Mouse (Mus musculus): ENCODE results near the gene Usp40. TPM values are rescaled to one million over a fixed set of nuclear protein-coding genes. Genes with fewer than 3 reads are reported as not detected.

The Usp40 gene
- polyA plus RNA-seq, 1 experiment: 12.0 TPM

- no peak for DNase-seq (ENCODE audit: low read depth)
These were observed 60.7 kb downstream of the Usp40 start for GRCm38 (mm10) chr1:87947681-87948091.

GRCm38 (mm10) chr1:87941765-87942164 lies 66.6 kb downstream of the Usp40 start:
- DNase-seq (ENCODE audit: low read depth): no peak

DNA sequence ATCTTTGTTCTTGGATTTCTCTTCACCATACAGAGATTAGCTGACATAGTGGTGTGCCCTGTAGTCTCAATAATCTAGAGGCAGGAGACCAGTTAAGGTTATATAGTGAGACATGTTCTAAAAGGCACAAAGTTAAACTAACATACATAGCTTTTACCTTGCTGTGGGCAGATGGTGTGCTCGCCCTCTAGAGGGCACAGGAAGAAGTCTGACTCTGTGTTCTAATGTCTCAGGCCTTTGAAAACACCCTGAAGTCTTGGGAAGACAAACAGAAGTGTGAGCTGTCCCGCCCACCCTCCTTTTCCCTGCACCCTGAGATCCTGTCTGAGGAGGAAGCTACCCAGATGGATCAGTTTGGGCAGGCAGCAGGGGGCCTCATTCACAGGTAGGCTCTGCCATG lies 71.8 kb downstream of the Usp40 start:
- DNase-seq (ENCODE audit: low read depth): no peak

DNA sequence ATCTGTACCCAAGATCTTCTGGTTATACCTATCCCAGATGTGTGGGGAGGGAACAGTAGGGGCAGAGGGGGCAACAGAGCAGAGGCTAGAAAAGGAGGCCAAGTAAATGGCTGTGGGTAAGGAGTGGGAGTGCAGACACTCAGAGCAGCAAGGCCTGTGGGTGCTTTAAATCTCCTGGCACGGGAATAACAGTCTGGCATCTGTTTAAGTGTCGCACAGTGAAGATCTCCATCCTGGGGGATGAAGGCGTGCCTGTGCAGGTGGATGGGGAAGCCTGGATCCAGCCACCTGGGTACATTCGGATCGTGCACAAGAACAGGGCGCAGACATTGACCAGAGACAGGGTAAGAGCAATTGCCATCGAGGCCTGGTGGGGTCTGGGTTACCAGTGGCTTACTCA lies 72.3 kb downstream of the Usp40 start:
- DNase-seq (ENCODE audit: low read depth): no peak

DNA sequence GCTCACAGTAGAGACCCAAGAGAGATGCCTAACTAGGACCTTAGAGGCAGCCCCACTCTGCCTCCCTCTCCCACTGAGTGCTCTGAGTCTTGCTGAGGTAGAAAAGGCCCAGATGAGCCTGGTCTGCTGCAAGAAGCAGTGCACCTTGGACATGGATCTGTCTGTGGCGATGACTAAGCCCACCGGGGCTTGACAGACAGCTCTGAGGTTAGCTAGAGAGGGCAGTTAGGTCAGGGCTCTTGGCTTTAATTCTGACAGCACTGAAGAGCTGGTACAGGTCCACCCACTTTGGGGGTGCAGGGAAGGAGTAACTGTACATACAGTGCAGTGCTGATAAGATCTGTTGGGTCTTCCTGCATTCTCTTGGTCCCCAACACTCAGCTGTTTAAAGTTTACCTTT lies 72.8 kb downstream of the Usp40 start:
- DNase-seq (ENCODE audit: low read depth): no peak

- DNase-seq (ENCODE audit: low read depth): no peak
These were observed 73.3 kb downstream of the Usp40 start for GRCm38 (mm10) chr1:87935095-87935494.

GRCm38 (mm10) chr1:87933051-87933450 lies 75.3 kb downstream of the Usp40 start:
- no peak for DNase-seq (ENCODE audit: low read depth)

DNA sequence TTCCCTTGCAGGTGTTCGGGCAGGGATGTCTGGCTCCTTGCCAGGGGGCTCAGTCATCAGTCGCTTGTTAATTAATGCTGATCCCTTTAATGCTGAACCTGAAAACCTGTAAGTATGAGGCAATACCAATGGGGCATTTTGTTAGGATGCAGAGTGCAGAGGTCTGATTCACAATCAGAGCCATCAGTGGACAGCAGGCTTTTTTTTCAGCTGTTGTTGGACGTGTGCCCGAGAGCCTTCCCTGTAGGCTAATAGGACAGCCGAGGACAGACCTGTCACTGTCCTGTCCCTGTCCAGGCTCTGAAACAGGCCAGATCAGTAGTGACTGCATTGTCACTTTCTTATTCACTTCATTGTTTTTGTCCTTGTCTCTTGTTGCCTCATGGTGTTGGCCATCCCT lies 78.6 kb downstream of the Usp40 start:
- no peak for DNase-seq (ENCODE audit: low read depth)

GRCm38 (mm10) chr1:87924888-87925287 lies 83.5 kb downstream of the Usp40 start:
- no peak for DNase-seq (ENCODE audit: low read depth)

DNA sequence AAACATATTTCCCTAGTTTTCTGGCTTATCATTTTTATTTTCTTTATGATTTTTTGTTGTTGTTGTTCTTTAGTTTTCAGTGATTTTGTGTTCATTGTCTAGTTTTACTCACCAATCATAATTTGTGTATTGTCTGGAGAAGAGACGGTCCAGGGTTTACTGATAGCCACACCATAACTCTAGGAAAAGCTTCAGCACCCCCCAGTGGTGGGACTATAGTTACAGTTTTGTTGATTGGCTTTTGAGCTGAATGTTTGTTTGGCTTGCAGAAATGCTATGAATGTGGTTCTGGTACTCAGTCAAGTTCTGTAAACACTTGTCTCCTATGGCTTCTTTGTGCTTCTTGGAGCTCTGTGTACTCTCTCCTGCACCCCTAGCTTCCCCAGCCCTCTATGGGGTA lies 85.7 kb downstream of the Usp40 start:
- no peak for DNase-seq (ENCODE audit: low read depth)

DNA sequence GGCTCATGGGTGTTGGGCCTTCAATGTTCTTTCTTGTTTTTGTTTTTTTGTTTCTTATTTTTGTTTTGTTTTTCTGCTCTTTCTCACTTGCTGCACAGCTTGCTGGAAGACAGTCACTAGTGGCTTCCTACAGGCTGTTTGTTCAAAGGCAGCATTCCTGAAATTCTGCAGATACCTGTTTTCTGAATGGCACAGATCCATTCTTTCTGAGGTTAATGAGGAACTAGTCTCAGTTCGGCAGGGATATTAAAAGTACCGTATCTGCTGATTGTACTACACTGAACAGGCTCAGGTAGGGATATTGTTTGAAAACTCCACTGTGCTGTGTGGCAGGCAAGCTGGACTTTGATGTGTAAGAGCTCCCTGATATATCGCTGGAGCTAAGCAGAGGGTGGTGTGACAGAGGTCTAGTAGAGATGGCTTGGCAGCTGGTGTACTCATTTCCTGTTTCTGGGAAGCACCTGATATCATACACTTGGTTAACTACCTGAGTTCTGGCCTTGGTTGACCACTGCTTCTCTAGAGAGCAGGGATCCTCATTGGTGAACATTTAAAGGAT lies 88.2 kb downstream of the Usp40 start:
- DNase-seq (ENCODE audit: low read depth): no peak

- peak; percentile 73 for DNase-seq (ENCODE audit: low read depth)
These were observed 90.3 kb downstream of the Usp40 start for GRCm38 (mm10) chr1:87918061-87918460.

DNA sequence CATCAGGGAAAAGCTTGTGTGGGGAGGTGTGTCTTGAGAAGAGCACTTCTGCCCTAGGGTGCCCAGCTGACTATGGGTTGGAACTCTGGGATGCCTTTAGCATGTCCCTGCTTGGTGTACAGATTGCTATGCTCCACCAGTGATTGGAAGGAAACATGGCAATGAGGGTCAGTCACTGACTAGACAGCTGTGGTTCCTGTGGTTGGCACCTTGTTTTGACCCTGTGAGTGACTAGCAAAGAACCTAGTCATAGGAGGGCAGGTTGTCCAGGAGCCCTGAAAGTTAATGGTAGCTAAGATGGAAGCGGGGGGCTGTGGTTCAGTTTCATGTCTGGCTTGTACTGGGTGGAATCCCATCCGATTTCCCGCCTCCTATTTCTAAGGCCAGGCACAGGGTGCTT lies 91.0 kb downstream of the Usp40 start:
- DNase-seq (ENCODE audit: low read depth): no peak

DNA sequence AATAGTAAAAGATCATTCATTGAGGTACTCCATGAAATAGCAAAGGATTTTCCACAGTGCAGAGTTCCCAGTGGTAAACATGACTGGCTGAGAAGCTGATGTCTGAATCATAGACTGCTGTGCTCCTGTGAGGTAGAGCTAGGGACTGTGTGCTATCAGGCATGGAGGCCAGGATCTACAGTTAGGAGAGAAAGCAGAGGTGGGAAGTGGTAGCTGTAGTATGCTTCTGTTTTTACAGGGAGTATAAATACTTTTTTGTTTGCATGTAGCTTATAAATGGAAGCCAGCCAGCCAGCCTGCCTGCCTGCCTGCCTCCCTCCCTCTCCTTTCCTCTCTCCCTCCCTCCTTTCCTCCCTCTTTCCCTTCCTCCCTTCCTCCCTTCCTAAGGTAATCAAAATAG lies 95.0 kb downstream of the Usp40 start:
- DNase-seq (ENCODE audit: low read depth): no peak

- DNase-seq (ENCODE audit: low read depth): no peak
These were observed 97.9 kb downstream of the Usp40 start for GRCm38 (mm10) chr1:87910428-87910827.

DNA sequence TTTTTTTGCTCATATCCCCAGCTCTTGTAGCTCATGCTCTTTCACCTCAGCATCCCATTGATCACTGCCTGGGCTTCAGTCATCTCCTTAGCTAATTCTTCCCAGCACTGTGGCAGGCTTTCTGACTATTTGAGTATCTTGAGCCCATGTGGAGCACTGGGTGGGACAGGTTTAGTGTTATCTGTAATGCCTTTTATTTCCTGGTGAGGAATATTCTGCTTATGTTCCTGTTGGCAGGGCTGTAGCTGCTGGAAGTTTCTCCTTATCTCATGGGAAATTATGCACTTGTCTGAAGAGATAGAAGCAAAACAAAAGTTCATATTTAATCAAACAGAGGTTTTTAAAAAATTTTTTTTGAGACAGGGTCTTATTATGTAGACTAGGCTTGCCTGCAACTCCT lies 98.8 kb downstream of the Usp40 start:
- DNase-seq (ENCODE audit: low read depth): no peak

DNA sequence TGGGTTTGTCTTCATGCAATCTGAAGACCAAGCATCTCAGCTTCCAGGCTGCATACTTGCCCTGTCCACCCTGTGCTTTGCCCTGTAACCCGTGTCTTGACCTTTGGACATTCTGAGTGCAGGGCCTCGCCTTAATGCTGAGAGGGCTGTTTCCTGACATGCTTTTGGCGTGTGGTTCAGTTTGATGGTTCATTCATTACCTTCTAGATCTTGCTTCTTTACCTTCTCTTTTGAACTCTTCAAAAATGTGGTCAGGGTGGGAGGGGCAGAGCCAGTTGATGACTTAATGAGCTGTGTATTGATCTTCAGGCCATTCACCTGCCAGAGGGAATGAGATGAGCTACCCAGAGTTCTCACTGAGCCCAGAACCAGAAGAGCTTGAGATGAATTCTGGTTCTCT lies 99.6 kb downstream of the Usp40 start:
- no peak for DNase-seq (ENCODE audit: low read depth)

DNA sequence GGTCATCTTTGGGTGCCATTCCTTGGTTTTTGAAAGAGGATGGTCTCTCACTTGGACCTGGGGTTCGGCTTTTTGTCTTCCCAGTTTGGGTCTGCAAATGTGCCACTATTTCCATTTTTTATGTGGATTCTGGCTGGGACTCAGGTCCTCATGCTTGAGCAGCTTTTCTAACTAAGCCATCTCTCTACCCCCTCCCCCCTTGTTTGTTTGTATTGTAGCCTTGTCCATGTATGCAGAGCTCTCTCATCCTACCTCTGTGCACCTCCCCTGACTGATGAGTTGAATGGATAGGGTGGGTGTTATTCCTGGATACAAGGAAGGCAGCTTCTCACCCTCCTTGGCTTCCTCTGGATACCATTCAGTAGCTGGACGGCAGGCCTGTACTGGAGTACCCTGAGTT lies 100.3 kb downstream of the Usp40 start:
- DNase-seq (ENCODE audit: low read depth): no peak

DNA sequence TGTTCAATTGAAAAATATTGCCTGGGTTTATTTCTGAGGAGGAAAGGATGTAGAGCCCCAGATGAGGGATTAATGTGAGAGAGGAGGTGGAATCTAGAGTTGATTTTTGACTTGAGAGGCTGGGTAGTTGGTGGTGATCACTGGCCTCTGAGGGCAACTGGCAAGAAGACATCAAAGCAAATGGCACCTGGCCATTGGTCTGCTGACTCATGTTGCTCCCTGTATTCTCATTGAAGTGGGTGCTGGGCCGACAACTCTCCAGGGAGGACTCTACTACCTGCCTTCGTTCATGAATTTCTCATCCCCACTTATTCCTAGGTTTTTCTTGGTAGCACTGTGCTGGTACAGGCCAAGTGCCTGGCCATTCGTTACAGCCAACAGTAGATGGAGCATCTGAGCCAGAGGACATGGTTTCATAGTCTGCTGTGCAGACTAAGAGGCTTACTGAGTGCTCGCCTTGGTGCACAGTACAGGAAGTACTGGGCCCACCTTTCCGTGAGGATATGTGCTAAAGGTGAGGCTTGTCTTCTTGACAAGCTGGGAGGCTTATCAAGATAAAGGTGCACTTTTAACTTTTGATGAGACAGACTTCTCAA lies 101.9 kb downstream of the Usp40 start:
- DNase-seq (ENCODE audit: low read depth): no peak

- DNase-seq (ENCODE audit: low read depth): no peak
These were observed 106.2 kb downstream of the Usp40 start for GRCm38 (mm10) chr1:87902186-87902585.

- DNase-seq (ENCODE audit: low read depth): no peak
These were observed 107.4 kb downstream of the Usp40 start for GRCm38 (mm10) chr1:87900979-87901378.

- DNase-seq (ENCODE audit: low read depth): no peak
These were observed 108.7 kb downstream of the Usp40 start for GRCm38 (mm10) chr1:87899701-87900100.

DNA sequence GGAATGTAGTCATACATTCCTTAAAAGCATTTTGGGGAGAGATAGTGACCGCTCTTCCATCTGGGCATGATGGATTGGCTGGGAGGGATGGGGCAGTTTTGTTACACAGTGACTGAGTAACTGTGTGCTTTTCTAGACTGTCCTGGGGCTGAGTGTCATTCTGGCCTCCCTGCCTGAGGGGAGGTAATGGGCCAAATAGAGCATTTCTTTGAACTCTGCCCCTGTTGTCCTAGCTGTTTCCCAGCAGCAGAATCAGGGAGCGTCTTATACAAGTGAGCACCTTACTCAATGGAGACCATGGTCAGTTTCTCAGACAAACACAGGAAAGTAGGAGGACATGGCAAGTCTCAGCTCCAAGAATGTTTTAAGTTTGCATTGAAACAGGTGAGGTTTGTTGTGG lies 111.4 kb downstream of the Usp40 start:
- no peak for DNase-seq (ENCODE audit: low read depth)

Data from gonadal fat pad, adult 2 months (tissue).